Mouse (Mus musculus) heart, embryonic 12.5 days (tissue): ENCODE measurements around the gene Yy2. TPM values are rescaled to one million over a fixed set of nuclear protein-coding genes. Genes with fewer than 3 reads are reported as not detected.

ENCODE experiments used
- ATAC-seq: fragments of 200-750 bp; cut with Nextera tagmentation; 2 replicates; pipeline ENCODE4 v1.8.0; 2017; ENCODE audit warnings: moderate TSS enrichment, moderate library complexity; ENCODE audit not compliant: insufficient number of reproducible peaks, low FRiP score
- H3K27ac ChIP-seq: fragments of 300-500 bp; sonication (generic); 2 replicates; pipeline ENCODE4 v1.5.1; 2016; ENCODE audit warnings: mild to moderate bottlenecking, moderate library complexity; ENCODE audit not compliant: poor library complexity, severe bottlenecking
- H3K27me3 ChIP-seq: fragments of 300-500 bp; sonication (generic); replicated peaks from 2 replicates; pipeline ENCODE4 v1.6.1; 2016; ENCODE audit warnings: mild to moderate bottlenecking, moderate library complexity
- H3K36me3 ChIP-seq: fragments of 300-500 bp; sonication (generic); 2 replicates; pipeline ENCODE4 v1.6.1; 2016; ENCODE audit warnings: mild to moderate bottlenecking, moderate library complexity
- H3K4me1 ChIP-seq: fragments of 300-500 bp; sonication (generic); replicated peaks from 2 replicates; pipeline ENCODE4 v1.6.1; 2016; ENCODE audit warnings: mild to moderate bottlenecking
- H3K4me2 ChIP-seq: fragments of 300-500 bp; sonication (generic); 2 replicates; pipeline ENCODE4 v1.6.1; 2016; ENCODE audit warnings: mild to moderate bottlenecking, moderate library complexity
- H3K4me3 ChIP-seq: fragments of 300-500 bp; sonication (generic); 2 replicates; pipeline ENCODE4 v1.5.1; 2016; ENCODE audit warnings: mild to moderate bottlenecking
- H3K9ac ChIP-seq: fragments of 300-500 bp; sonication (generic); 2 replicates; pipeline ENCODE4 v1.6.1; 2016; ENCODE audit warnings: mild to moderate bottlenecking, moderate library complexity
- H3K9me3 ChIP-seq: fragments of 300-500 bp; sonication (generic); replicated peaks from 2 replicates; pipeline ENCODE4 v1.6.1; 2016; ENCODE audit warnings: mild to moderate bottlenecking, moderate library complexity
- WGBS: fragments of 180-500 bp; shearing (Covaris S2); methylation state at CpG from one replicate; pipeline ENCODE4 v1.1.7; 2016; 5-methylcytosine and 5-hydroxymethylcytosine counted together
- polyA plus RNA-seq: library from polyadenylated mRNA; unstranded; fragments of >200 nt; fragmentation: Nextera tagmentation; extraction: Ambion mirVana; gene quantifications from 2 replicates; pipeline ENCODE4 v1.2.1, GENCODE M21; 2016

Gene Yy2
- polyA plus RNA-seq, 1 experiment from 2014 or later, result 3.7 TPM

DNA sequence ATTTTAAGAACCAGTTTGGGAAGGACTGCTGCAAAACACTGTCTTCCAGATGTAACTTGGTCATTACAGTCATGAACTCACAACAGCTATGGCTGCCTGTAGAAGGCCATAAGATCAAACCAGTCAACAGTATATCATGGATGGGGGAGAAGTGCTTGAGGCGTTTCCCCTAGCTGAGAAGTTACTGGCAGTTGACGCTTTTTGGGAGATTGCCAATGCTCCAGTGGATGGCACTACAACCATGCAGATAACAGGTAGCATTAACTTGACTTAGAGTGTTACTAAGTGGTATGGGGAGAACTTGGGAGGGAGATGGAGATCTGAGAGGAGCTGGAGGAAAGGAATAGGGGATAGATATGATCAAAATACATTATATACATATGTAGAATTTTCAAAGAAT, 5.9 kb upstream of the Yy2 start:
- H3K4me3 ChIP-seq, result no peak overlapping the region
- no peaks in the 10 kb centered on the region for H3K9me3 ChIP-seq
- no peak overlapping the region for H3K9ac ChIP-seq
- WGBS, result 64% methylated on average over 2 of the region's 2 CpGs
- H3K27me3 ChIP-seq, result no peaks in the 10 kb centered on the region
- ATAC-seq, result no peak
- H3K36me3 ChIP-seq, result peaks cover 15% of the 10 kb centered on the region
- no peak overlapping the region for H3K4me2 ChIP-seq
- H3K27ac ChIP-seq, result no peak overlapping the region
- H3K4me1 ChIP-seq, result no peaks in the 10 kb centered on the region

DNA sequence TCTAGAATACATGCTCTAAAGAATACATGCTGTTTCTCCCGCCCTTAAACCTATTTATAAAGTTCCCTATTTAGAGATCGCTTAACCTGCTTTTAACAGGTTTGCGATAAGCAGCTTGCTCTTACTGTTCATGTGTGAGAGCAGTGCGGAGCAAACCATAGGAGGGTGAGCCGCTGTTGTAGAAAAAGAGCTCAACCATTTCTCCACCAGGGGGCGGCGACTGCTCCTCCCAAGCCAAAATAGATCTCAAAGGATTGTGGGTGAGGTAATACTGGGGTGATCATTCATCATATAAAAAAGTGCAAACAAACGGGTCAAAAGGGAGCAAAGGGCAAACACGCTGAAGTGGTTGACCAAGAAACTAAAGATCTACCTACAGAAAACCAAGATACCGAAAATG, 5.0 kb downstream of the Yy2 start:
- Histone ChIP-seq H3K4me1 (no peaks in the 10 kb centered on the region), H3K27ac (no peak overlapping the region), H3K36me3 (peaks cover 7% of the 10 kb centered on the region; the same call in 1 of the 2 replicates), H3K4me3 (no peak overlapping the region), H3K9me3 (no peaks in the 10 kb centered on the region), H3K27me3 (no peaks in the 10 kb centered on the region), H3K4me2 (no peak overlapping the region), H3K9ac (no peak overlapping the region)
- WGBS, result 78% methylated on average over 10 of the region's 10 CpGs
- ATAC-seq, result no peak

DNA sequence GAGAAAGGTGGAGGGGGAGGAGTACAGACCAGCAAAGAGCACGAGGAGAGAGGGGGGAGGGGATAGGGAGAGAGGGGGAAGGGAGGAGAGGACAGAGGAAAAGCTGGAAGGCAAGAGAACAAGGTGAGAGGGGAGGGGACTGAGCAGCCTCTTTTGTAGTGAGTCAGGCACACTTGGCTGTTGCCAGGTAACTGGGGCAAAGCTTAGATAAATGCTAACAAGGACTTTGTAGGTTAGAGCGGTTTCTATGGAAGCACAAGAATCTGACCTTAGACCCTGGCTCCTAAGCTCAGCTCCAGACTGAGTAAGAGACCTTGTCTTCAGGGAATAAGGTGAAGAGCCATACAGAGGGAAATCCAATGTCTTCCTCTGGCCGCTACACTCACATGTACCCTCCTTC, 21.7 kb downstream of the Yy2 start:
- H3K27ac ChIP-seq, result no peak overlapping the region
- H3K4me3 ChIP-seq, result no peak overlapping the region
- no peak overlapping the region for H3K4me2 ChIP-seq
- 21% methylated on average over 3 of the region's 3 CpGs for WGBS
- H3K9ac ChIP-seq, result no peak overlapping the region
- H3K36me3 ChIP-seq, result peaks cover 2% of the 10 kb centered on the region; the same call in 1 of the 2 replicates
- H3K27me3 ChIP-seq, result no peaks in the 10 kb centered on the region
- H3K4me1 ChIP-seq, result no peaks in the 10 kb centered on the region
- H3K9me3 ChIP-seq, result no peaks in the 10 kb centered on the region
- ATAC-seq, result no peak

Other genes with a start within 250 kb of the Yy2 start
- gene Phex, start 153.7 kb downstream of the Yy2 start, polyA plus RNA-seq, result 0.10 and 0.11 TPM in 2 replicates
- gene Sms, start 76.7 kb downstream of the Yy2 start, polyA plus RNA-seq, result 67.2 and 84.6 TPM in 2 replicates
- 19.4 and 20.3 TPM in 2 replicates for gene Mbtps2, start 29.7 kb upstream of the Yy2 start, polyA plus RNA-seq
- 807 and 829 TPM in 2 replicates for gene Smpx, start 129.9 kb upstream of the Yy2 start, polyA plus RNA-seq
- 0.19 and 0.31 TPM in 2 replicates for gene Klhl34, start 249.4 kb upstream of the Yy2 start, polyA plus RNA-seq